Mouse (Mus musculus): ENCODE measurements at regions not wholly inside any gene's neighbourhood (a gene's known extent, or its start where the extent isn't known, plus 50 kb on each side); places are given as distances from the start of the nearest gene placed in this dataset.

- 23% methylated on average over 12 of the region's 12 CpGs for WGBS (ENCODE audit: insufficient replicate concordance)
- H3K27ac ChIP-seq (ENCODE audit: low read length) = no peak overlapping the region
- H3K4me2 ChIP-seq (ENCODE audit: low read depth, low read length) = no peak overlapping the region
- H3K36me3 ChIP-seq (ENCODE audit: control insufficient read depth, insufficient read depth) = no peaks in the 10 kb centered on the region
- no peak overlapping the region for H3K9ac ChIP-seq (ENCODE audit: low read depth, low read length)
- H3K27me3 ChIP-seq (ENCODE audit: control insufficient read depth, insufficient read depth, low read depth, low read length) = no peaks in the 10 kb centered on the region
- H3K9me3 ChIP-seq (replicated peaks; ENCODE audit: control insufficient read depth, low read length) = no peaks in the 10 kb centered on the region
- no peak for ATAC-seq (ENCODE audit: low read depth)
- H3K4me1 ChIP-seq (ENCODE audit: control insufficient read depth, low read depth, low read length) = no peaks in the 10 kb centered on the region
- no peak overlapping the region for H3K4me3 ChIP-seq (ENCODE audit: low read depth, low read length)
Observed at GRCm38 (mm10) chr7:84800966-84801365, 52.4 kb upstream of the Olfr291 start.

DNA sequence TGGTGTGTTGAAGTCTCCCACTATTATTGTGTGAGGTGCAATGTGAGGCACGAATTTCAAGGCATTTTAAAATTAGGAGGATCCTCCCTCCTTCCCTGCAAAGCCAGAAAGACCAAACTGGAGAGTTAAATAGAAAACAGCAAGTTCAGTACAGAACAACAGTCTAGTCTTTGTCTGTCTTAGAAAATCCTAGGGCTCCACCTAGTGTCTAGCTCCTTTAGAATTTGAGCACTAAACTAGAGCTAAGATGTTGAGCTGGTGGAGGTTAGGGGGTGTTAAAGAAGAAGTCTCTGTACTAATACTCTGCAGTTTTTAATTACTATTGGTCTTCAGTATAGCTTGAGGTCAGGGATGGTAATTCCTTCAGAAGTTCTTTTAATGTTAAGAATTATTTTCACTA lies 58.7 kb upstream of the Olfr291 start:
- H3K4me1 ChIP-seq (ENCODE audit: control insufficient read depth, low read depth, low read length) = no peaks in the 10 kb centered on the region
- no peaks in the 10 kb centered on the region for H3K9me3 ChIP-seq (replicated peaks; ENCODE audit: control insufficient read depth, low read length)
- WGBS (ENCODE audit: insufficient replicate concordance) = 3% methylated on average over 1 of the region's 1 CpGs
- no peak overlapping the region for H3K4me3 ChIP-seq (ENCODE audit: low read depth, low read length)
- ATAC-seq (ENCODE audit: low read depth) = no peak
- no peaks in the 10 kb centered on the region for H3K27me3 ChIP-seq (ENCODE audit: control insufficient read depth, insufficient read depth, low read depth, low read length)
- no peaks in the 10 kb centered on the region for H3K36me3 ChIP-seq (ENCODE audit: control insufficient read depth, insufficient read depth)
- H3K27ac ChIP-seq (ENCODE audit: low read length) = no peak overlapping the region
- no peak overlapping the region for H3K4me2 ChIP-seq (ENCODE audit: low read depth, low read length)
- no peak overlapping the region for H3K9ac ChIP-seq (ENCODE audit: low read depth, low read length)

DNA sequence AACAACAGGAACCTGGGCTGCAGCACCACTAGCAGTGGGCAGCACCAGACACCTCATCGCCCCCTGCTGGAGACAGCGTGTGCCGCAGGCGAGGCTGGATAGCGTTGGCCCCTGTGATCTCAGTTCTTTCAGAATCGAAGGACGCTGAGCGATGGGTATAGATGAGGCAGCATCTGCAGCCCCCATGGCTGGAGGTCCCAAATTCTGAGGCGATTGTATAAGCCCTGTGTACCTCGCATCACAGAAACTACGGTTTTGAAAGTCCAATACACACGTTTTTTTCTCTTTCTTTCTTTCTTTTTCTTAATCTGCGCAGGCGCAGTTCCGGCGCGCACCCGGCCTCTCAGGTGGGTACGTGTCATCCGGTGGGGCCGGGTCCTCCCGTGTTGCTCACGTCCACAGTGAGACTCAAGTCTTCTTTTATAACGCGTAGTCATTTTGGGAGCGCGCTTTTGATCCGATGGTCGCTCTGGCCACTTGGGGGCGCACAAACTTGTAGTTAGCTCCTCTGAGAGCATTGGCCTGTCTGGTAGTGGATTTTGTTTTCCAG lies 74.0 kb upstream of the Olfr291 start:
- peak overlapping the region; percentile 70 for H3K4me3 ChIP-seq (ENCODE audit: low read depth, low read length)
- no peak overlapping the region for H3K27ac ChIP-seq (ENCODE audit: low read length)
- peak overlapping the region; percentile 63 for H3K9ac ChIP-seq (ENCODE audit: low read depth, low read length)
- no peaks in the 10 kb centered on the region for H3K36me3 ChIP-seq (ENCODE audit: control insufficient read depth, insufficient read depth)
- H3K27me3 ChIP-seq (ENCODE audit: control insufficient read depth, insufficient read depth, low read depth, low read length) = no peaks in the 10 kb centered on the region
- WGBS (ENCODE audit: insufficient replicate concordance) = under 1% methylated on average over 30 of the region's 30 CpGs
- H3K4me2 ChIP-seq (ENCODE audit: low read depth, low read length) = peak overlapping the region; percentile 92
- H3K9me3 ChIP-seq (replicated peaks; ENCODE audit: control insufficient read depth, low read length) = no peaks in the 10 kb centered on the region
- H3K4me1 ChIP-seq (ENCODE audit: control insufficient read depth, low read depth, low read length) = no peaks in the 10 kb centered on the region
- peak; percentile 86 for ATAC-seq (ENCODE audit: low read depth)

DNA sequence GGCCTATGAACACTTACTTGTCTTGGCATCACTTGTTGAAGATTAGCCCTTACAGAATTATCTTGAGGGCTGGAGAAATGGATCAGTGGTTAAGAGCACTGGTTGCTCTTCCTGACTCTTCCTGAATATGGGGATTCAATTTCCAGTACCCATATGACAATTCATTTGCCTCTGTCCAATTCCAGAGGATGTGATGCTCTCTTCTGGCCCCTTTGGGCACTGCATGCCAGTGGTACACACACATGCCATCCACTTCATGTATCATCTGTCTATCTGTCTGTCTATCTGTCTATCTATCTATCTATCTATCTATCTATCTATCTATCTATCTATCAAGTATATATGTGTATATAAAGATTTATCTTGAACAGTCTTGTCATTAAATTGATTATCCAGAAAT lies 75.7 kb upstream of the Olfr291 start:
- no peaks in the 10 kb centered on the region for H3K27me3 ChIP-seq (ENCODE audit: control insufficient read depth, insufficient read depth, low read depth, low read length)
- H3K4me2 ChIP-seq (ENCODE audit: low read depth, low read length) = no peak overlapping the region
- ATAC-seq (ENCODE audit: low read depth) = no peak
- no peak overlapping the region for H3K4me3 ChIP-seq (ENCODE audit: low read depth, low read length)
- H3K27ac ChIP-seq (ENCODE audit: low read length) = no peak overlapping the region
- no peaks in the 10 kb centered on the region for H3K9me3 ChIP-seq (replicated peaks; ENCODE audit: control insufficient read depth, low read length)
- H3K36me3 ChIP-seq (ENCODE audit: control insufficient read depth, insufficient read depth) = no peaks in the 10 kb centered on the region
- no peaks in the 10 kb centered on the region for H3K4me1 ChIP-seq (ENCODE audit: control insufficient read depth, low read depth, low read length)
- H3K9ac ChIP-seq (ENCODE audit: low read depth, low read length) = no peak overlapping the region

DNA sequence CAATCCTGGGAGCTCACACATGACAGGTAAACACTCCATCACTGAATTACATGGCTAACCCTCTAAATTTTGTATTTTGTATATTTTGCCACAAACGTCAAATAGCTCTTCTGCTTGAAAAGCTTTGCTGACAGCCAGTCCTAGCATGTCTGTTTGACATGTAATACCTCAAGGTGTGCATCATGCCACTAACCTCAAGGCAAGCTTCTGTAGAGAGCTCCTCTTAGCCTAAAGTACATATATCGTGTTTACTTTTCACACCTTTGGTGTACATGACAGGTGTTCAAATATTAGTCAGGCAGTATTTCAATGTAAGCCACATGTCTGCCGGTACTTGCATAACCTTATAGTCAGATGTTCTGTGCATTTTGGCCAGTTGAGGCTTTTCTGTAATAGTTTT lies 66.5 kb upstream of the Zfand6 start:
- ATAC-seq (ENCODE audit: low read depth) = no peak

GRCm38 (mm10) chr7:84753361-84753760 lies 63.6 kb upstream of the Zfand6 start:
- Histone ChIP-seq H3K36me3 (ENCODE audit: control insufficient read depth, insufficient read depth) (no peaks in the 10 kb centered on the region), H3K4me2 (ENCODE audit: low read depth, low read length) (no peak overlapping the region), H3K4me3 (ENCODE audit: low read depth, low read length) (no peak overlapping the region), H3K9me3 (replicated peaks; ENCODE audit: control insufficient read depth, low read length) (no peaks in the 10 kb centered on the region), H3K4me1 (ENCODE audit: control insufficient read depth, low read depth, low read length) (no peaks in the 10 kb centered on the region; the same call in 1 of the 2 replicates), H3K27me3 (ENCODE audit: control insufficient read depth, insufficient read depth, low read depth, low read length) (peaks cover 9% of the 10 kb centered on the region), H3K27ac (ENCODE audit: low read length) (no peak overlapping the region), H3K9ac (ENCODE audit: low read depth, low read length) (no peak overlapping the region)
- 59% methylated on average over 1 of the region's 1 CpGs for WGBS (ENCODE audit: insufficient replicate concordance)
- no peak for ATAC-seq (ENCODE audit: low read depth)

More for the DNA sequence above, 66.5 kb upstream of the Zfand6 start:
- Histone ChIP-seq H3K4me1 (ENCODE audit: control insufficient read depth, low read depth, low read length) (no peaks in the 10 kb centered on the region), H3K9me3 (replicated peaks; ENCODE audit: control insufficient read depth, low read length) (no peaks in the 10 kb centered on the region), H3K27me3 (ENCODE audit: control insufficient read depth, insufficient read depth, low read depth, low read length) (no peaks in the 10 kb centered on the region), H3K4me2 (ENCODE audit: low read depth, low read length) (no peak overlapping the region), H3K9ac (ENCODE audit: low read depth, low read length) (no peak overlapping the region), H3K4me3 (ENCODE audit: low read depth, low read length) (no peak overlapping the region), H3K36me3 (ENCODE audit: control insufficient read depth, insufficient read depth) (no peaks in the 10 kb centered on the region), H3K27ac (ENCODE audit: low read length) (no peak overlapping the region)
- WGBS (ENCODE audit: insufficient replicate concordance) = 58% methylated on average over 3 of the region's 3 CpGs

DNA sequence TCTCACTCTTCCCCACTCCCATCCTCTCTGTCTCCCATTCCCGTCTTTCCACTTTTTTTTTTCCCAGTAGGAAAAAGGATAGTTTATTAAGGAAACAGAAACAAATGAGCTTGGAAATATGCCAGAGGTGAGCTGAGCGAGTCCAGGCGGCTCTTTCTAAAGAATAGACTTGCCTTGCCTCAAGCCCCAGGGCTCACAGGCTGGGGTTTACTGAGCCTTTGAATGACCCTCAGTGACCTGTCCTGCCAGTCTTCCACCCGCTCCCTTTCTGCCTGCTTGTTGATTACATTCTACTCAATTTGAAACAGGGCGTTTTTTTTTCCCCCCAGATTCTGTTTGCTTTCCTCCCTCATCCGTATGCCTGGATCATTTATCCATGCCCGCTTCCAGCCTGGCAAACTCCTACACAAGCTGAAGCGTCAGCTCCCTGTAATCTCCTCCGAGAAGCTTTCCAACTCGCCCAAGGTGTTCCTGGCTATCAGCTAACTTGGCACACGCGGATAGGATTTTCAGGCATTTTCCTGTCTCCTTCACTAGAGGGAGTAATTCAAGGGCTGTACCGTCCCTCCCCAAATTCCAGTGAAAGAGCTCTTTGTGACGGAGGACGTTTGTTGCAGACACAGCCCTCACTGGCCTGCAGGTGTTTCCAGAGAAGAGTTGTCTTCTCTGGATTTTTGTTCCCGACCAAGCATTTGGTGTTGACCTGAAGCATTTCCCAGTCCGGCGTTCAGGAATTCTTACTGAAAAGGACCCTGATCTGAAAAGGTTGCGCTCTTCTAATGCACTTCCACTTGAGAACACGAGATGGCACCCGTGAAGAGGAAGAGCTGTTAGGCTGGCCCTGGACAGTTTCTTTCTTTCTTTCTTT lies 59.9 kb upstream of the Zfand6 start:
- 6% methylated on average over 21 of the region's 21 CpGs for WGBS (ENCODE audit: insufficient replicate concordance)
- no peaks in the 10 kb centered on the region for H3K36me3 ChIP-seq (ENCODE audit: control insufficient read depth, insufficient read depth)
- H3K4me3 ChIP-seq (ENCODE audit: low read depth, low read length) = peak overlapping the region; percentile 48
- peaks cover 6% of the 10 kb centered on the region for H3K4me1 ChIP-seq (ENCODE audit: control insufficient read depth, low read depth, low read length)
- H3K9me3 ChIP-seq (replicated peaks; ENCODE audit: control insufficient read depth, low read length) = no peaks in the 10 kb centered on the region
- H3K9ac ChIP-seq (ENCODE audit: low read depth, low read length) = peak overlapping the region; percentile 42; the same call in 1 of the 2 replicates
- H3K27ac ChIP-seq (ENCODE audit: low read length) = no peak overlapping the region
- peak overlapping the region; percentile 74 for H3K4me2 ChIP-seq (ENCODE audit: low read depth, low read length)
- ATAC-seq (ENCODE audit: low read depth) = no peak
- peaks cover 9% of the 10 kb centered on the region for H3K27me3 ChIP-seq (ENCODE audit: control insufficient read depth, insufficient read depth, low read depth, low read length)

DNA sequence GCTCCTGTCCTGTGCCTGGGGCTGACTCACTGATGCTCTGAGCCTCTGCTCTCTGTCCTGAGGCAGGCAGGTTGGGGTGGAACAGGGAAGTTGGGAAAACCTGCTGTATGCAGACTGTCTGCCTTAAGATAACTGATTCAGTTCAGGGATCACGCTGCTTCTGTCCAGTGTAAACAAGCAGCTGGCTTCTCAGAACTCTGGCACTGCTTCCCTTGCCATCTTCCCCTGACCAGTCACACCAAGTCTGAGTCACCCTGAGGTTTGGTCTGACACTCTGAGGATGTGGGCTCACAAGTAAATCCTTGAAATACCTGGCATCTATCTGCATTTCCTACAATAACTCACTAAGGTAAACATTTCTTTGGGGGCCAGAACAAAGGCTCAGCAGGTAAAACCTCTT lies 58.1 kb upstream of the Zfand6 start:
- 25% methylated on average over 1 of the region's 1 CpGs for WGBS (ENCODE audit: insufficient replicate concordance)
- no peak overlapping the region for H3K9ac ChIP-seq (ENCODE audit: low read depth, low read length)
- no peaks in the 10 kb centered on the region for H3K36me3 ChIP-seq (ENCODE audit: control insufficient read depth, insufficient read depth)
- H3K4me1 ChIP-seq (ENCODE audit: control insufficient read depth, low read depth, low read length) = peaks cover 6% of the 10 kb centered on the region
- no peak for ATAC-seq (ENCODE audit: low read depth)
- no peaks in the 10 kb centered on the region for H3K9me3 ChIP-seq (replicated peaks; ENCODE audit: control insufficient read depth, low read length)
- no peak overlapping the region for H3K4me2 ChIP-seq (ENCODE audit: low read depth, low read length)
- no peak overlapping the region for H3K4me3 ChIP-seq (ENCODE audit: low read depth, low read length)
- no peak overlapping the region for H3K27ac ChIP-seq (ENCODE audit: low read length)
- peaks cover 9% of the 10 kb centered on the region for H3K27me3 ChIP-seq (ENCODE audit: control insufficient read depth, insufficient read depth, low read depth, low read length)

DNA sequence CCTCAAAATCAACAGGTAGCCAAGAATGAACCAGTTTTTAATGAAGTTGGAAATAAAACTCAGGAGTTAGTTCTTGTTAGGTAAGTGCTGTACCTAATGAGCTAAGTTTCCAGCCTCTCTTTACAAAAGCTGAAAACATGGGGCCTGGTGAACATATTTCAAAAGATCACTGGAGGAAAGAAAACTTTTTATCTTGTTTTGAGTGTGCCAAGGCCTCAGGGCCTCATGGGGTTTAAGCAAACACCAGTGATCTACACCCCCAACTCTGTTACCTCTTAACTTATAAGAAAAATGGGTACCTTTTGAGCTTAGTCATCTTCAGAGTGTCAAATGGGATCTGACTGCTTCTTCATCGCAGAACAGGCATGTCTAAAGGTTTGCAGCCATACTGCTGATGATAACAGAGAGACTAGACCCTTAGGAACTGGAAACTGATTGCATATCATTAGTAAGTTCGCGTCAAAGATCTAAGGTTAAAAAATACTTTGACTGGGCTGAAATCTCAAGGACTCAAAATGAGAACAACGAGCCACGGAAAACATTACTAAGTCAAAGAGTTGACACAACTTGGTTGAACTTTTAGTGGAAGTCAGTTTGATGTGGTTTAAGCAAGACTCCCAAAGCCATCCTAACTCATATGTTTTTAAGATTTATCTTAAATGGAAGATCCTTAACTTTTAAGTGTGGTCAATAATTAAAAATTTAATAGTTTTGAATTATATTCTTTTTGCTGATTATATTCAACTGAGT lies 54.7 kb upstream of the Zfand6 start:
- Histone ChIP-seq H3K27me3 (ENCODE audit: control insufficient read depth, insufficient read depth, low read depth, low read length) (peaks cover 9% of the 10 kb centered on the region), H3K27ac (ENCODE audit: low read length) (no peak overlapping the region), H3K9ac (ENCODE audit: low read depth, low read length) (no peak overlapping the region), H3K4me3 (ENCODE audit: low read depth, low read length) (no peak overlapping the region), H3K36me3 (ENCODE audit: control insufficient read depth, insufficient read depth) (no peaks in the 10 kb centered on the region), H3K9me3 (replicated peaks; ENCODE audit: control insufficient read depth, low read length) (no peaks in the 10 kb centered on the region), H3K4me1 (ENCODE audit: control insufficient read depth, low read depth, low read length) (peaks cover 6% of the 10 kb centered on the region), H3K4me2 (ENCODE audit: low read depth, low read length) (no peak overlapping the region)
- ATAC-seq (ENCODE audit: low read depth) = no peak
- WGBS (ENCODE audit: insufficient replicate concordance) = 72% methylated on average over 5 of the region's 5 CpGs
